In the genomic region with DNA sequence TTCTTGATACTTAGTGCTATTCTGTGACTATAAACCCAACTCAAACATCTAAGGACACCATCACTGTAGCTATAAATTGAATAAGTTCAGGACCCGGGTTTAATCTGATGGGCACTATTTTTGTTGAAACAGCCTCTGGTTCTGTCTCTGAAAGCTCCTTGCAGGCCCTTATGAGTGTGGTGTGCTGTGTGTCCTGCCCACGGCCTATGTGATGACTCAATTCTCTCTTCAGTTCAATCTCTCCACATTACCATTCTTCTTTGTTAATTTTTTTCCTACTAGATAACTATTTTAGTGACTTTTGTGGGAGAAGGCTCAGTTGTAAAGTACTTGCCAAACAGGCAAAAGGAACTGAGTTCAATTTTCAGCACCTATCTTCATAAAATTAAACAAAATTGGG, we compare ENCODE assay signal across 24 mouse cellular contexts. TPM values are rescaled to one million over a fixed set of nuclear protein-coding genes. Genes with fewer than 3 reads are reported as not detected.
A peak's percentile ranks its signal among the peaks of the same experiment; 100 is the strongest.
DNase-seq lines count a peak whose midpoint lies in the region; ATAC-seq and TF ChIP-seq lines count a peak whose summit lies in the region.
"Had no signal": no experiment of that assay in that cellular context is flagged by ENCODE, and none has a peak within 500 bp of the region (broad histone marks: within the 10 kb centered on the region; RNA-seq: fewer than 3 reads in every experiment).

No protein-coding gene starts in this region.

- no peak overlapping the region for H3K9ac ChIP-seq in heart, adult 2 months (ENCODE audit: low read depth, low read length)

- no peaks in the 10 kb centered on the region for H3K79me2 ChIP-seq in heart, adult 2 months (replicated peaks; ENCODE audit: control insufficient read depth, insufficient read depth, low read length)

- DNase-seq in frontal cortex, postnatal 36 days (ENCODE audit: low spot score in 2 of 2), result no peak
- peak; percentile 57 for DNase-seq in heart, adult 11 months
- no peak for DNase-seq in heart, adult 2 months
- peak; percentile 55 for DNase-seq in brain, adult 2 months (ENCODE audit: low read depth, low spot score)
- DNase-seq in cerebellum, adult 11 months, result no peak
- DNase-seq: adrenal gland, adult 2 months; adrenal gland, adult 8-10 months; adrenal gland, postnatal 10 days; adrenal gland, postnatal 14 days; adrenal gland, postnatal 25 days; adrenal gland, postnatal 36 days; B cell, adult 2 months; cerebellum, adult 11-12 months; cerebellum, adult 18-20 months; cerebellum, adult 2 months; cerebellum, adult 8-10 months had no signal

- no peaks in the 10 kb centered on the region for H3K4me1 ChIP-seq in heart, adult 2 months (ENCODE audit: control insufficient read depth, insufficient read depth, low read length)

- no peak for TF ChIP-seq EP300 in heart, adult 2 months (IDR thresholded peaks at IDR 0.05; ENCODE audit: insufficient read depth, low read depth, low read length)

- no peaks in the 10 kb centered on the region for H3K27me3 ChIP-seq in heart, adult 2 months (ENCODE audit: control insufficient read depth, insufficient read depth, low read length)
- H3K27me3 ChIP-seq: CH12.LX, Patski had no signal

- TF ChIP-seq POLR2A in heart, adult 2 months (IDR thresholded peaks at IDR 0.05; ENCODE audit: insufficient read depth, low read depth, low read length), result no peak

- H3K27ac ChIP-seq in heart, adult 2 months, result no peak overlapping the region

- no peaks in the 10 kb centered on the region for H3K36me3 ChIP-seq in heart, adult 2 months (ENCODE audit: control insufficient read depth, insufficient read depth, low read length)
- H3K36me3 ChIP-seq: G1E had no signal

- H3K4me3 ChIP-seq in heart, adult 2 months, result no peak overlapping the region

- 55% methylated on average over 2 of the region's 2 CpGs for WGBS in heart, adult 2 months

- peak; percentile 27; the same call in 1 of the 2 replicates for ATAC-seq in frontal cortex, adult (ENCODE audit: low TSS enrichment)
- ATAC-seq: activated CD4-positive, CD25-positive, alpha-beta regulatory T cell, adult 4 months; CD4-positive, CD25-positive, alpha-beta regulatory T cell, adult 4 months; Patski had no signal

- intact Hi-C loops in heart, adult 2 months (cut with DNase I), result no loop called here

- no peak for TF ChIP-seq CTCF in heart, adult 2 months (IDR thresholded peaks at IDR 0.05)

RNA-seq across cellular contexts. Expression of gene Dclk3, which starts 7.3 kb away (rescaled TPM):
- total RNA-seq in heart, adult 2 months (2021), result under 1 TPM; 0.23 to 0.39 TPM
- polyA plus RNA-seq in heart, adult 2 months (2012; rRNA removed), result 0.33 and 0.44 TPM in 2 replicates
- total RNA-seq: MEL had no signal
- polyA plus RNA-seq: activated CD4-positive, CD25-positive, alpha-beta regulatory T cell, adult 4 months; C2C12; CD4-positive, CD25-positive, alpha-beta regulatory T cell, adult 4 months; G1E had no signal

Comparison
In these comparisons a context has a peak if more than half of its experiments do, and no peak if none do; other contexts are left out.
1. DNase-seq: peak in heart, adult 11 months (single experiment) and brain, adult 2 months (single experiment); none in frontal cortex, postnatal 36 days (0 of 2), heart, adult 2 months (0 of 2) and cerebellum, adult 11 months (single experiment).